In genomic region chrX:15365135-15365534, GRCm38 (mm10) we compare ENCODE assay signal across 8 mouse cellular contexts.
DNase-seq lines count a peak whose midpoint lies in the region; ATAC-seq and TF ChIP-seq lines count a peak whose summit lies in the region.
"Not testable (repeated sequence)": the region's sequence is repeated elsewhere in the genome, so short reads cannot be mapped to it uniquely, and the experiment has no call there.

No protein-coding gene starts in this region.

- H3K4me2 ChIP-seq in forebrain, embryonic 12.5 days; kidney, embryonic 16.5 days (replicated peaks; ENCODE audit: low read depth, low read length); liver, postnatal 0 days (ENCODE audit: low read depth, low read length); neural tube, embryonic 11.5 days (ENCODE audit: low read depth): not testable (repeated sequence)

- not testable (repeated sequence) for H3K27ac ChIP-seq in forebrain, embryonic 12.5 days; kidney, embryonic 16.5 days (ENCODE audit: low read length); liver, postnatal 0 days (ENCODE audit: low read depth); neural tube, embryonic 11.5 days (ENCODE audit: low read depth, low read length)

- H3K9me3 ChIP-seq in forebrain, embryonic 12.5 days; kidney, embryonic 16.5 days (ENCODE audit: low read length); liver, postnatal 0 days (ENCODE audit: low read length); neural tube, embryonic 11.5 days (ENCODE audit: control insufficient read depth, low read length): not testable (repeated sequence)

- not testable (repeated sequence) for TF ChIP-seq EP300 in liver, postnatal 0 days (IDR thresholded peaks at IDR 0.05; ENCODE audit: low read depth)

- ATAC-seq in CD4-positive, CD25-positive, alpha-beta regulatory T cell, adult 4 months, result peak; percentile 89
- ATAC-seq in common myeloid progenitor, adult 5-6 weeks (replicated peaks; ENCODE audit: low read depth, poor library complexity, severe bottlenecking), result peak; percentile 96
- ATAC-seq in forebrain, embryonic 12.5 days (ENCODE audit: low FRiP score), result 0 out of 2 replicates have a peak, but pooled peaks have one; percentile 39
- peak; percentile 62 to 84 for ATAC-seq in hematopoietic stem cell, adult 5-6 weeks (replicated peaks in 1 of 2; ENCODE audit: insufficient read depth in 1 of 2, low FRiP score in 2 of 2, low TSS enrichment in 1 of 2, low read depth in 1 of 2, poor library complexity in 2 of 2, severe bottlenecking in 2 of 2)
- ATAC-seq in kidney, embryonic 16.5 days (ENCODE audit: low FRiP score, low TSS enrichment), result 0 out of 2 replicates have a peak, but pooled peaks have one; percentile 59
- ATAC-seq in liver, postnatal 0 days, result peak; percentile 76
- peak; percentile 97 for ATAC-seq in megakaryocyte-erythroid progenitor cell, adult 5-6 weeks (replicated peaks; ENCODE audit: low FRiP score, low TSS enrichment, poor library complexity, severe bottlenecking)
- ATAC-seq in neural tube, embryonic 11.5 days (ENCODE audit: insufficient read depth, low FRiP score, low TSS enrichment), result 0 out of 2 replicates have a peak, but pooled peaks have one; percentile 61

- H3K9ac ChIP-seq in forebrain, embryonic 12.5 days; kidney, embryonic 16.5 days (replicated peaks; ENCODE audit: low read length); liver, postnatal 0 days (replicated peaks); neural tube, embryonic 11.5 days (ENCODE audit: low read length): not testable (repeated sequence)

- DNase-seq in liver, postnatal 0 days; neural tube, embryonic 11.5 days (ENCODE audit: low spot score): not testable (repeated sequence)

- H3K27me3 ChIP-seq in forebrain, embryonic 12.5 days; kidney, embryonic 16.5 days (ENCODE audit: insufficient read depth, low read length); liver, postnatal 0 days (ENCODE audit: insufficient read depth, low read length); neural tube, embryonic 11.5 days (ENCODE audit: control insufficient read depth, insufficient read depth, low read length): not testable (repeated sequence)

- not testable (repeated sequence) for H3K36me3 ChIP-seq in forebrain, embryonic 12.5 days (replicated peaks); kidney, embryonic 16.5 days (ENCODE audit: insufficient read depth, low read length); liver, postnatal 0 days (replicated peaks; ENCODE audit: insufficient read depth, low read length); neural tube, embryonic 11.5 days (ENCODE audit: control insufficient read depth, insufficient read depth, low read length)

- not testable (repeated sequence) for TF ChIP-seq CTCF in liver, postnatal 0 days (IDR thresholded peaks at IDR 0.05; ENCODE audit: low read depth)

- 89% methylated on average over 6 of the region's 6 CpGs for WGBS in forebrain, embryonic 12.5 days
- WGBS in kidney, embryonic 16.5 days, result 83% methylated on average over 6 of the region's 6 CpGs
- 72% methylated on average over 6 of the region's 6 CpGs for WGBS in liver, postnatal 0 days (ENCODE audit: insufficient replicate concordance)
- WGBS in neural tube, embryonic 11.5 days, result 85% methylated on average over 6 of the region's 6 CpGs

- not testable (repeated sequence) for H3K4me3 ChIP-seq in forebrain, embryonic 12.5 days (replicated peaks); kidney, embryonic 16.5 days (ENCODE audit: low read length); liver, postnatal 0 days (ENCODE audit: low read depth, low read length); neural tube, embryonic 11.5 days (ENCODE audit: low read depth, low read length)

- not testable (repeated sequence) for H3K4me1 ChIP-seq in forebrain, embryonic 12.5 days; kidney, embryonic 16.5 days (ENCODE audit: insufficient read depth, low read length); liver, postnatal 0 days (ENCODE audit: insufficient read depth); neural tube, embryonic 11.5 days (ENCODE audit: control insufficient read depth, insufficient read depth, low read length)

Comparison
In these comparisons a context has a peak if more than half of its experiments do, and no peak if none do; other contexts are left out.
1. ATAC-seq: peak in every context shown above with its lines; median percentile 97 in megakaryocyte-erythroid progenitor cell, adult 5-6 weeks; 96 in common myeloid progenitor, adult 5-6 weeks; 89 in CD4-positive, CD25-positive, alpha-beta regulatory T cell, adult 4 months; 76 in liver, postnatal 0 days; 73 in hematopoietic stem cell, adult 5-6 weeks; 61 in neural tube, embryonic 11.5 days; 59 in kidney, embryonic 16.5 days; 39 in forebrain, embryonic 12.5 days.